Mouse (Mus musculus) neural tube, embryonic 13.5 days (tissue): ENCODE data around the gene Clk4. TPM values are rescaled to one million over a fixed set of nuclear protein-coding genes. Genes with fewer than 3 reads are reported as not detected.

Experiments
- ATAC-seq: fragments of 200-750 bp; cut with Nextera tagmentation; 2 replicates; pipeline ENCODE4 v1.8.0; 2017; ENCODE audit warnings: low read depth, mild to moderate bottlenecking, moderate TSS enrichment, moderate library complexity
- H3K27ac ChIP-seq: fragments of 300-500 bp; sonication (generic); replicated peaks from 2 replicates; pipeline ENCODE4 v1.5.1; 2015; ENCODE audit warnings: moderate library complexity, mild to moderate bottlenecking, inconsistent platforms
- H3K27me3 ChIP-seq: fragments of 300-500 bp; sonication (generic); 2 replicates; pipeline ENCODE4 v1.6.1; 2015; ENCODE audit warnings: mild to moderate bottlenecking, inconsistent platforms
- H3K36me3 ChIP-seq: fragments of 300-500 bp; sonication (generic); 2 replicates; pipeline ENCODE4 v1.6.1; 2015; ENCODE audit warnings: mild to moderate bottlenecking, inconsistent platforms
- H3K4me1 ChIP-seq: fragments of 300-500 bp; sonication (generic); replicated peaks from 2 replicates; pipeline ENCODE4 v1.6.1; 2015; ENCODE audit warnings: inconsistent platforms
- H3K4me2 ChIP-seq: fragments of 300-500 bp; sonication (generic); 2 replicates; pipeline ENCODE4 v1.6.1; 2015; ENCODE audit warnings: inconsistent platforms, mild to moderate bottlenecking, moderate library complexity
- H3K4me3 ChIP-seq: fragments of 300-500 bp; sonication (generic); 2 replicates; pipeline ENCODE4 v1.5.1; 2015; ENCODE audit warnings: mild to moderate bottlenecking, inconsistent platforms
- H3K9ac ChIP-seq: fragments of 300-500 bp; sonication (generic); 2 replicates; pipeline ENCODE4 v1.6.1; 2015; ENCODE audit warnings: moderate library complexity, mild to moderate bottlenecking, inconsistent platforms
- H3K9me3 ChIP-seq: fragments of 300-500 bp; sonication (generic); 2 replicates; pipeline ENCODE4 v1.6.1; 2016; ENCODE audit warnings: inconsistent platforms
- WGBS: fragments of 180-500 bp; shearing (Covaris S2); methylation state at CpG from one replicate; pipeline ENCODE4 v1.1.7; 2015; 5-methylcytosine and 5-hydroxymethylcytosine counted together
- polyA plus RNA-seq: library from polyadenylated mRNA; unstranded; fragments of >200 nt; fragmentation: Nextera tagmentation; extraction: Ambion mirVana; gene quantifications from 2 replicates; pipeline ENCODE4 v1.2.1, GENCODE M21; 2015

Gene Clk4
- polyA plus RNA-seq, 1 experiment from 2014 or later = 133 TPM

GRCm38 (mm10) chr11:51320609-51321008 lies 59.1 kb downstream of the Clk4 start:
- Histone ChIP-seq H3K4me2 (no peak overlapping the region), H3K4me1 (no peaks in the 10 kb centered on the region), H3K4me3 (no peak overlapping the region), H3K27me3 (no peaks in the 10 kb centered on the region), H3K27ac (no peak overlapping the region), H3K36me3 (no peaks in the 10 kb centered on the region), H3K9me3 (no peaks in the 10 kb centered on the region), H3K9ac (no peak overlapping the region)
- no peak for ATAC-seq

GRCm38 (mm10) chr11:51326908-51327307 lies 65.4 kb downstream of the Clk4 start:
- no peaks in the 10 kb centered on the region for H3K9me3 ChIP-seq
- no peak overlapping the region for H3K9ac ChIP-seq
- WGBS = 58% methylated on average over 6 of the region's 6 CpGs
- no peaks in the 10 kb centered on the region for H3K27me3 ChIP-seq
- no peaks in the 10 kb centered on the region for H3K4me1 ChIP-seq
- no peak overlapping the region for H3K27ac ChIP-seq
- no peak overlapping the region for H3K4me3 ChIP-seq
- ATAC-seq = no peak
- H3K36me3 ChIP-seq = no peaks in the 10 kb centered on the region
- H3K4me2 ChIP-seq = no peak overlapping the region

GRCm38 (mm10) chr11:51328387-51328942 lies 66.9 kb downstream of the Clk4 start:
- Histone ChIP-seq H3K36me3 (no peaks in the 10 kb centered on the region), H3K9ac (no peak overlapping the region), H3K27ac (no peak overlapping the region), H3K4me1 (no peaks in the 10 kb centered on the region), H3K4me3 (no peak overlapping the region), H3K4me2 (no peak overlapping the region), H3K27me3 (no peaks in the 10 kb centered on the region), H3K9me3 (no peaks in the 10 kb centered on the region)
- ATAC-seq = no peak
- WGBS = 87% methylated on average over 12 of the region's 12 CpGs

- no peak for ATAC-seq
- Histone ChIP-seq H3K27me3 (no peaks in the 10 kb centered on the region; the same call in 1 of the 2 replicates), H3K4me3 (no peak overlapping the region), H3K4me2 (no peak overlapping the region), H3K4me1 (no peaks in the 10 kb centered on the region), H3K9me3 (no peaks in the 10 kb centered on the region), H3K27ac (no peak overlapping the region), H3K9ac (no peak overlapping the region), H3K36me3 (no peaks in the 10 kb centered on the region)
- WGBS = 80% methylated on average over 11 of the region's 11 CpGs
Measured at GRCm38 (mm10) chr11:51329837-51330714, 68.5 kb downstream of the Clk4 start.

Other genes starting within 250 kb of the Clk4 start
- not detected in 2 replicates for gene Olfr54, start 247.5 kb upstream of the Clk4 start, polyA plus RNA-seq
- gene Olfr1375, start 213.6 kb upstream of the Clk4 start, polyA plus RNA-seq = not detected in 2 replicates
- gene Zfp354a, start 202.5 kb upstream of the Clk4 start, polyA plus RNA-seq = 10.8 and 11.2 TPM in 2 replicates
- not detected in 2 replicates for gene Gm12569, start 41.3 kb upstream of the Clk4 start, polyA plus RNA-seq
- gene BC049762, start 1.3 kb downstream of the Clk4 start, polyA plus RNA-seq = 0.34 TPM in 1 of 2 replicates, not detected in the other
- gene Col23a1, start 28.2 kb downstream of the Clk4 start, polyA plus RNA-seq = 7.9 and 8.0 TPM in 2 replicates